14 mouse cellular contexts compared by ENCODE assay signal in the genomic region with DNA sequence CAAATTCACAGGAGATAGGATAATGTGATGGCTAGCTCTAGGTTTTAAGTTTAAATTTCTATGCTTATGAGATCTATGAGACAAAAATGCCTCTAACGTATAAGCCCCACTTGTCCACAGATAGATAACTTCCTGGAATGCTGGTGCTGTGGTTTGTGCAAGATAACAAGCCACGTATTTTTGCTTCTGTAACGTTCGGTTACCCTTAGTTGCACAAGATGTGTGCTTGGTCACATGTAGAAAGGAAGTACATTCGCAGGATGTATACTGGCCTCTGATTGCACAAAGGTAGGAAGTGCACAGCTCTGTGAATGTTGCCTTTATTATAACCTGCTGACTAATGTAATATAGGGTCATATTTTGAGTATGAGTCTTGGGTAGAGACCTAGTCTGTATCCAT.
DNase-seq lines count a peak whose midpoint lies in the region; ATAC-seq and TF ChIP-seq lines count a peak whose summit lies in the region.
"Had no signal": no experiment of that assay in that cellular context is flagged by ENCODE, and none has a peak within 500 bp of the region (broad histone marks: within the 10 kb centered on the region; RNA-seq: fewer than 3 reads in every experiment).

No protein-coding gene starts in this region.

- H3K9ac ChIP-seq in heart, embryonic 15.5 days, result no peak overlapping the region
- H3K9ac ChIP-seq in MEL (ENCODE audit: control insufficient read depth, low read depth, low read length, poor library complexity, severe bottlenecking), result peak overlapping the region; percentile 41
- no peak overlapping the region for H3K9ac ChIP-seq in liver, embryonic 13.5 days
- H3K9ac ChIP-seq in intestine, embryonic 16.5 days (ENCODE audit: low read depth, low read length), result no peak overlapping the region
- H3K9ac ChIP-seq: heart, embryonic 13.5 days; limb, embryonic 15.5 days had no signal

- H3K27ac ChIP-seq in heart, embryonic 15.5 days, result peak overlapping the region; percentile 28; the same call in 1 of the 2 replicates
- H3K27ac ChIP-seq in MEL (ENCODE audit: control insufficient read depth, low read depth, low read length), result peak overlapping the region; percentile 99
- peak overlapping the region; percentile 66 for H3K27ac ChIP-seq in liver, embryonic 13.5 days
- no peak overlapping the region for H3K27ac ChIP-seq in intestine, embryonic 16.5 days (ENCODE audit: low read length)
- H3K27ac ChIP-seq: heart, embryonic 13.5 days; limb, embryonic 15.5 days; macrophage had no signal

- H3K4me2 ChIP-seq in heart, embryonic 15.5 days, result no peak overlapping the region
- H3K4me2 ChIP-seq in liver, embryonic 13.5 days, result no peak overlapping the region
- no peak overlapping the region for H3K4me2 ChIP-seq in intestine, embryonic 16.5 days (ENCODE audit: low read depth, low read length)
- H3K4me2 ChIP-seq: heart, embryonic 13.5 days; limb, embryonic 15.5 days had no signal

- peaks cover 2% of the 10 kb centered on the region; the same call in 1 of the 2 replicates for H3K4me1 ChIP-seq in heart, embryonic 15.5 days (replicated peaks)
- peaks cover 36 to 45% of the 10 kb centered on the region in 2 experiments for H3K4me1 ChIP-seq in MEL (ENCODE audit: control insufficient read depth in 1 of 2, insufficient read depth in 2 of 2, low read length in 2 of 2)
- peaks cover 31% of the 10 kb centered on the region for H3K4me1 ChIP-seq in liver, embryonic 13.5 days (replicated peaks)
- peaks cover 4% of the 10 kb centered on the region for H3K4me1 ChIP-seq in intestine, embryonic 16.5 days (ENCODE audit: control insufficient read depth, insufficient read depth, low read length)
- H3K4me1 ChIP-seq: limb, embryonic 15.5 days had no signal

- DNase-seq in heart, postnatal 4 days, result no peak
- DNase-seq in MEL (ENCODE audit: low read depth, low spot score), result peak; percentile 92
- peak; percentile 3 for DNase-seq in liver, embryonic 13.5 days
- no peak for DNase-seq in gastrocnemius, postnatal 4 days (ENCODE audit: low spot score in 2 of 2)
- DNase-seq in cerebellum, adult 8-10 months, result no peak
- DNase-seq: cerebellum, adult 9-10 months; kidney, postnatal 36 days; right cerebral cortex, postnatal 4 days had no signal

- no peak overlapping the region for H3K4me3 ChIP-seq in heart, embryonic 15.5 days
- H3K4me3 ChIP-seq in MEL (ENCODE audit: control insufficient read depth in 1 of 2, insufficient read depth in 1 of 2, low read depth in 2 of 2, low read length in 2 of 2), result peak overlapping the region in 1 of 2 experiments; percentile 19; a peak in 1 of 4 replicates
- H3K4me3 ChIP-seq in liver, embryonic 13.5 days (replicated peaks), result no peak overlapping the region
- no peak overlapping the region for H3K4me3 ChIP-seq in intestine, embryonic 16.5 days (ENCODE audit: low read length)
- H3K4me3 ChIP-seq: heart, embryonic 13.5 days; limb, embryonic 15.5 days had no signal

- H3K36me3 ChIP-seq in heart, embryonic 15.5 days, result peaks cover 20% of the 10 kb centered on the region; the same call in 1 of the 2 replicates
- H3K36me3 ChIP-seq in MEL (ENCODE audit: control insufficient read depth in 1 of 2, insufficient read depth in 2 of 2, low read length in 2 of 2), result peaks cover 0 to 49% of the 10 kb centered on the region in 2 experiments; a peak in 2 of 4 replicates
- H3K36me3 ChIP-seq in liver, embryonic 13.5 days, result no peaks in the 10 kb centered on the region
- no peaks in the 10 kb centered on the region for H3K36me3 ChIP-seq in intestine, embryonic 16.5 days (ENCODE audit: control insufficient read depth, insufficient read depth, low read length)
- H3K36me3 ChIP-seq: limb, embryonic 15.5 days had no signal

- peak; percentile 97 to 99 for TF ChIP-seq EP300 in MEL (IDR thresholded peaks at IDR 0.05; ENCODE audit: low read depth in 1 of 2, low read length in 2 of 2)

- no peak for TF ChIP-seq CTCF in MEL (IDR thresholded peaks at IDR 0.05 in 2 of 3, conservative IDR thresholded peaks at IDR 0.05 in 1 of 3; ENCODE audit: control insufficient read depth in 1 of 3, insufficient read depth in 1 of 3, low read depth in 2 of 3, low read length in 3 of 3, poor library complexity in 1 of 3, severe bottlenecking in 1 of 3)

- TF ChIP-seq RAD21 in MEL (IDR thresholded peaks at IDR 0.05; ENCODE audit: low read depth, low read length), result no peak

- no peak for ATAC-seq in heart, embryonic 15.5 days (replicated peaks; ENCODE audit: insufficient number of reproducible peaks, insufficient read depth, low FRiP score, low read depth)
- ATAC-seq in liver, embryonic 13.5 days (ENCODE audit: low read depth), result peak; percentile 81
- ATAC-seq in neutrophil, adult 5-6 weeks (ENCODE audit: extremely low read depth, insufficient number of reproducible peaks, low FRiP score, poor library complexity, severe bottlenecking), result peak; percentile 94
- ATAC-seq in intestine, embryonic 16.5 days, result no peak

- TF ChIP-seq POLR2A in MEL (IDR thresholded peaks at IDR 0.05; ENCODE audit: control insufficient read depth in 1 of 2, insufficient read depth in 1 of 2, low read depth in 1 of 2, low read length in 2 of 2, poor library complexity in 1 of 2), result peak in 1 of 2 experiments; percentile 15; a peak in 1 of 4 replicates

- no peaks in the 10 kb centered on the region for H3K9me3 ChIP-seq in heart, embryonic 15.5 days (replicated peaks)
- no peaks in the 10 kb centered on the region for H3K9me3 ChIP-seq in MEL (replicated peaks; ENCODE audit: insufficient read depth, low read length)
- no peaks in the 10 kb centered on the region for H3K9me3 ChIP-seq in liver, embryonic 13.5 days (replicated peaks)
- H3K9me3 ChIP-seq in intestine, embryonic 16.5 days (ENCODE audit: control insufficient read depth, low read length), result no peaks in the 10 kb centered on the region
- H3K9me3 ChIP-seq: heart, embryonic 13.5 days; limb, embryonic 15.5 days had no signal

- H3K27me3 ChIP-seq in heart, embryonic 15.5 days, result no peaks in the 10 kb centered on the region
- no peaks in the 10 kb centered on the region for H3K27me3 ChIP-seq in MEL (ENCODE audit: control insufficient read depth in 1 of 2, insufficient read depth in 2 of 2, low read length in 2 of 2)
- no peaks in the 10 kb centered on the region for H3K27me3 ChIP-seq in liver, embryonic 13.5 days
- H3K27me3 ChIP-seq in intestine, embryonic 16.5 days (replicated peaks; ENCODE audit: control insufficient read depth, insufficient read depth, low read length), result no peaks in the 10 kb centered on the region
- H3K27me3 ChIP-seq: heart, embryonic 13.5 days; limb, embryonic 15.5 days had no signal

- no peaks in the 10 kb centered on the region for H3K79me2 ChIP-seq in MEL (ENCODE audit: control insufficient read depth, insufficient read depth, low read length, poor library complexity)

- 39% methylated on average over 5 of the region's 5 CpGs for WGBS in heart, embryonic 15.5 days
- WGBS in liver, embryonic 13.5 days (ENCODE audit: insufficient replicate concordance), result 14% methylated on average over 5 of the region's 5 CpGs
- 70% methylated on average over 5 of the region's 5 CpGs for WGBS in intestine, embryonic 16.5 days

TF ChIP-seq in MEL, 35 proteins besides CTCF, POLR2A, EP300 and RAD21 (continues in another document):
- TF ChIP-seq MAFK (IDR thresholded peaks at IDR 0.05; ENCODE audit: borderline replicate concordance, low read depth, low read length), result peak; percentile 83
- TF ChIP-seq TCF12 (IDR thresholded peaks at IDR 0.05; ENCODE audit: low read depth, low read length), result peak; percentile 93
- no peak for TF ChIP-seq ZC3H11A (IDR thresholded peaks at IDR 0.05; ENCODE audit: low read depth, low read length)
- peak; percentile 94 for TF ChIP-seq MYC (IDR thresholded peaks at IDR 0.05; ENCODE audit: low read depth, low read length)
- peak; percentile 62; the same call in 1 of the 2 replicates for TF ChIP-seq MXI1 (IDR thresholded peaks at IDR 0.05; ENCODE audit: low read depth, low read length)
- peak; percentile 56 for TF ChIP-seq TAL1 (IDR thresholded peaks at IDR 0.05; ENCODE audit: low read length)
- peak; percentile 87 for TF ChIP-seq MAX (IDR thresholded peaks at IDR 0.05; ENCODE audit: low read length)
- TF ChIP-seq RCOR1 (IDR thresholded peaks at IDR 0.05; ENCODE audit: low read depth, low read length), result peak; percentile 95
- peak; percentile 97 for TF ChIP-seq GATA1 (IDR thresholded peaks at IDR 0.05; ENCODE audit: low read depth, low read length)
- TF ChIP-seq NRF1 (IDR thresholded peaks at IDR 0.05; ENCODE audit: insufficient read depth, low read depth, low read length, poor library complexity, severe bottlenecking), result no peak
- TF ChIP-seq CHD2 (IDR thresholded peaks at IDR 0.05; ENCODE audit: low read length), result no peak; the same call in 1 of the 2 replicates
- no peak for TF ChIP-seq UBTF (IDR thresholded peaks at IDR 0.05; ENCODE audit: borderline replicate concordance, insufficient read depth, low read depth, low read length)
- TF ChIP-seq ZMIZ1 (IDR thresholded peaks at IDR 0.05; ENCODE audit: low read depth, low read length), result peak; percentile 56; the same call in 1 of the 2 replicates
- TF ChIP-seq JUND (IDR thresholded peaks at IDR 0.05; ENCODE audit: low read depth, low read length), result peak; percentile 23; the same call in 1 of the 2 replicates
- TF ChIP-seq CHD1 (IDR thresholded peaks at IDR 0.05; ENCODE audit: low read depth, low read length), result no peak
- no peak for TF ChIP-seq MEF2A (IDR thresholded peaks at IDR 0.05; ENCODE audit: extremely low read depth, insufficient replicate concordance, low read depth, low read length, poor library complexity, severe bottlenecking)
- no peak for TF ChIP-seq SMC3 (IDR thresholded peaks at IDR 0.05; ENCODE audit: low read depth, low read length)
- no peak; the same call in none of the 2 replicates for TF ChIP-seq KAT2A (conservative IDR thresholded peaks at IDR 0.05; ENCODE audit: low read depth, low read length)
- no peak for TF ChIP-seq POLR2AphosphoS2 (IDR thresholded peaks at IDR 0.05; ENCODE audit: low read length)
- TF ChIP-seq USF2 (IDR thresholded peaks at IDR 0.05; ENCODE audit: borderline replicate concordance in 1 of 2, insufficient read depth in 1 of 2, low read depth in 1 of 2, low read length in 2 of 2), result 0 out of 4 replicates have a peak, but pooled peaks of 1 of the 2 experiments have one; percentile 47
- 0 out of 2 replicates have a peak, but pooled peaks have one; percentile 72 for TF ChIP-seq MAZ (IDR thresholded peaks at IDR 0.05; ENCODE audit: low read depth, low read length)
- TF ChIP-seq TBP (IDR thresholded peaks at IDR 0.05; ENCODE audit: low read depth, low read length), result peak; percentile 58
- 0 out of 2 replicates have a peak, but pooled peaks have one; percentile 36 for TF ChIP-seq ZKSCAN1 (IDR thresholded peaks at IDR 0.05; ENCODE audit: low read depth, low read length)
- peak; percentile 88 for TF ChIP-seq USF1 (IDR thresholded peaks at IDR 0.05; ENCODE audit: low read depth, low read length)
- TF ChIP-seq BHLHE40 (IDR thresholded peaks at IDR 0.05; ENCODE audit: borderline replicate concordance, low read depth, low read length), result peak; percentile 89; the same call in 1 of the 2 replicates
- peak; percentile 96 for TF ChIP-seq ETS1 (IDR thresholded peaks at IDR 0.05; ENCODE audit: low read depth, low read length)

Comparison
In these comparisons a context has a peak if more than half of its experiments do, and no peak if none do; other contexts are left out.
1. ATAC-seq: peak in liver, embryonic 13.5 days (single experiment) and neutrophil, adult 5-6 weeks (single experiment); none in heart, embryonic 15.5 days (single experiment) and intestine, embryonic 16.5 days (single experiment).
2. DNase-seq: peak in MEL (single experiment) and liver, embryonic 13.5 days (single experiment); none in heart, postnatal 4 days (single experiment), gastrocnemius, postnatal 4 days (0 of 2) and cerebellum, adult 8-10 months (single experiment).